Mouse (Mus musculus): ENCODE data around the gene Dnase1l3.
"Not testable (repeated sequence)": the region's sequence is repeated elsewhere in the genome, so short reads cannot be mapped to it uniquely, and the experiment has no call there.

Dnase1l3 gene

GRCm38 (mm10) chr14:8011938-8012337, 17.6 kb upstream of the Dnase1l3 start:
- DNase-seq (ENCODE audit: low spot score): no peak

- DNase-seq (ENCODE audit: low spot score): no peak
Measured at GRCm38 (mm10) chr14:8011297-8011696, 16.9 kb upstream of the Dnase1l3 start.

GRCm38 (mm10) chr14:8007923-8008322, 13.6 kb upstream of the Dnase1l3 start:
- no peak for DNase-seq (ENCODE audit: low spot score)

GRCm38 (mm10) chr14:8007486-8007885, 13.1 kb upstream of the Dnase1l3 start:
- no peak for DNase-seq (ENCODE audit: low spot score)

DNA sequence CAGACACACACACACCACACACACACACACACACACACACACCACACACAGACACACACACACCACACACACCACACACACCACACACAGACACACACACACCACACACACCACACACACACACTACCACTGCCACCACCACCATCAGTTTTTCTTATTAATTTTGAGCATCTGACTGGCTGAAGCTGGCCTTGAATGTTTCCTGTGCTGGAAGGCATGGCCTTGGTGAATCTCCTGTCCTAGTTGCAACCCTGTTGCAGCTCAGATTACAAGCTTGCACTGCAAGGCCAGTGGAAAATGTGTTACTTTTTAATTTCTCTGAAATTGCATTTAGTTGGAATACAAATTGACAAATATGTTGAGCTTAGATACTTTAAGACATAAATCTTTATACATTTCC, 12.7 kb upstream of the Dnase1l3 start:
- no peak for DNase-seq (ENCODE audit: low spot score)

- not testable (repeated sequence) for DNase-seq (ENCODE audit: low spot score)
Measured at GRCm38 (mm10) chr14:8006061-8006460, 11.7 kb upstream of the Dnase1l3 start.

GRCm38 (mm10) chr14:8003727-8004670, 9.6 kb upstream of the Dnase1l3 start:
- no peak for DNase-seq (ENCODE audit: low spot score)

GRCm38 (mm10) chr14:8003093-8003670, 8.8 kb upstream of the Dnase1l3 start:
- DNase-seq (ENCODE audit: low spot score): peak; percentile 49

DNA sequence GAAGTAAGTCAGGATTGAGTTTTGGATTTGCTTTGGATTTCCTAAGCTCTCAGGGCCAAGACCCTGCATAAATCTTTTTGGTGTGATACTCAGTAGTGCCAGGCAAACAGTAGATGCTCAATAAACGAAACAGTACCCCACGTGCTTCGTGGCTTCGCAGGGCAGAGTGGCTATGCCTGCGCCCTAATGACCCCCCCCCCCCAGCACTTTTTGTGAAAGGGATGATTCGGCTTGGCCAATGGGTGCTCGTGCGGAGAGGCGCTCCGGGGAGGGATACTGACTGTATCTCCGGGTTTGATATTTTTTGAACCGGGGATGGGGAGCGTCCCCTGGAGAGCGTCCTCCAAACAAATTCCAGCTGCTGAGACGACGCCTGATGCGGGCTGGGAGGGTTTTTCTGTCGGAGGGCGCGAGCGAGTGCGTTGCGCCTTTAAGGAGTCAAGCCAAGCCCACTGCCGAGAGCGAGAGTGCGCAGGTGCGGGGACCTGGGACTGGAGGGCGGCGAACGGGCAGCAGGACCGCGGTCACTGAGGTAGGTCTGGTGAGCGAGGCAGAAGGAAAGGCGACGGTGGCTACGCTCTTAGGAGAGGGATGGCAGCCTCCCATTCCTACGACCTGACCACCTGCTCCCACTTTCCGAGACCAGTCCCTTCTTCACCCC, 8.2 kb upstream of the Dnase1l3 start, which contains the start of gene Abhd6:
Abhd6 (plus strand) TSS at position 471 of the 661 bp plus-strand sequence.
- DNase-seq (ENCODE audit: low spot score): peak; percentile 88

- DNase-seq (ENCODE audit: low spot score): no peak
Measured at GRCm38 (mm10) chr14:8000831-8001685, 6.7 kb upstream of the Dnase1l3 start.

DNA sequence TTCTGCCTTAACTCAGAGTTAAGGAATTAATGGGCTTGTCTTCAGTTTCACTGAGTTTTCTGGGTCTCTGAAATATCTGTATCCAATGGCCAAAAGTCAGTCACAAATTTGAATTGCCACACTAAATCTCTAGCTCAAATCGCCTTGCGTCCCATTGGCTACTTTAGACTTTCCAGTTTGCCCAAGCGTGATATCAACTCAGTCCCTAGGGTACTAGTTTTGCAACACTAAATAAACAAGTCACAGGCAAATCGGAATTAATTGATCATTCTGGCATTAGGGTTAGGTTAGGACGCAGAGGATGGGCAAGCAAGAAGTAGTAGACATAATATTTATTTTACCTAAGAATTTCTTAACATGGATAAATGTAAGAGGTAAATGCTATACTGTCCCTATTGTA, 5.9 kb upstream of the Dnase1l3 start:
- DNase-seq (ENCODE audit: low spot score): no peak

DNA sequence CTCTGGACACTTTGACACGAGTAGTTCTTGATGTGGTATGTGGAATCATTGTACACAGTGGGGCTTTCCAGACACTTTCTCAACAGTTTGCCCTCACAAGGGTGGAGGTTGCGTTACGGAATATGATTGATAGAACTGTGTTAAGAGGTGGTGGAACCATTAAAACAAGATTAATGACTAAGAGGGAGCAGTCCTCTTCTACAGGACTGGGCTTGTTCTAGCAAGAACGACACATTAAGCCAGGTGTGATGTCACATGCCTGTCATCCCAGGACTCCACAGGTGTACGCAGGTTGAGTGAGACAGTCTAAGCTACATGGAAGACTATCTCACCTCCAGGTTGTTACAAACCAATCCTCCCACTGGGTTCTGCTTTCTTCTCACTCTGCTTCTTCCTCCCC, 5.1 kb upstream of the Dnase1l3 start:
- no peak for DNase-seq (ENCODE audit: low spot score)

DNA sequence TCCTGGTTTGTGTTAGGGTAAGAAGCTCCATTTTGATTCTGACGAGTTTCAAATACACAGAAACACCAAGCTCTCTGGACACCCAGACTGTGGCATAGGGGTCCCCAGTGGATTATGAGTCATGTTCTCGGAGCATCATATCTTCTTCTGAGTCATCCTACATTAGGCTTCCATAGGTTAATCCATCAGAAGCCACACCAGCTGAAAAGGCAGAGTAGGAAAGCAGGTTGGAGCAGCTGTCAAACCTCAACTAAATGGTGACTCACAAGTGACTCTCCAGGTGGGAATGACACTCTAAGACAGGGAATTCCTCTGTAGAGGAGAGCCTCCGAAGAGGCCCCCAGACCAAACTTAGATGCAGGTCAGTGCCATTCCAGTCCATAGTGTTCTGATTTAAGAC, 4.7 kb upstream of the Dnase1l3 start:
- DNase-seq (ENCODE audit: low spot score): no peak

DNA sequence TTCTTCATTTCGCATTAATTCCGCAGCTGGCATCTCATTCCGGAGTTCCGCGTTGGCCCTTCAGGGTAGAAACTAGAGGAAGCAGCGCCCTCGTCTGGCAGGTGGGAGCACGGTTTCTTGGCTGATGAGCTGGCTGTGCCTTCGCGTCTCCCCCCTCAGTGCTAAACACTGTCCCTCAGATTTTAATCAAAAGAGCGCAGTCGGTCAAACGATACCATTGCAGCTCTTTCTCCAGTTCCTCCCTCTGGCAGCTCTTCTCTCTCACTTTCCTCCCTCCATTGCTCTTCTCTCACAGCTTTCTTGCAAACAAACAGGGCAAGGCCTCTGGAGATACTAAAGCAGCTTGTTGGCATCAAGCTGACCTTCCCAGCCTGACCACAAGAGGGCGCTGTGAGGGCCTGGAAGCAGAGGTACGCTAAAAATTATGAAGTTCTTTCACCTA, 2.9 kb upstream of the Dnase1l3 start:
- DNase-seq (ENCODE audit: low spot score): peak; percentile 91

GRCm38 (mm10) chr14:7992158-7992557, 2.2 kb downstream of the Dnase1l3 start:
- no peak for DNase-seq (ENCODE audit: low spot score)

GRCm38 (mm10) chr14:7991108-7991776, 3.1 kb downstream of the Dnase1l3 start:
- DNase-seq (ENCODE audit: low spot score): no peak

GRCm38 (mm10) chr14:7989961-7990360, 4.4 kb downstream of the Dnase1l3 start:
- no peak for DNase-seq (ENCODE audit: low spot score)

GRCm38 (mm10) chr14:7989371-7989770, 5.0 kb downstream of the Dnase1l3 start:
- DNase-seq (ENCODE audit: low spot score): no peak

DNA sequence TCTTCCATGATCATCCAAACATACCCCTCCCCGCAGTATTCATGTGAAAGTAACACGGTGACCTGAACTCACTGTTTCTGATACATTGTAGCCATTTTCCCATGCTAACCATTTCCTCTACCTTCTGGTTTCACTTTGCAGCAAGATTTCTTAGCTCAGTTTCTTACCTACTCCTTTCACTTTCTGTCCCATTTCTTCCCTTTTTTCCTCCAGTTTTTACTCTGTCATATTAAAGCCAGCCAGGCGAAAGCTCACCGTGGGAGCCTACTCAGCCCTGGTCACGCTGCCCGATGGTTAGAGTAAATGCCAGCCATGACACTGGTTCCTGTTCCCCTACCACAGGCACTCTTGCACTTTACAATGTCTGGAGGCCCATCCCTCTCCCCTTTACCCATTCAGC, 7.5 kb downstream of the Dnase1l3 start:
- DNase-seq (ENCODE audit: low spot score): no peak

DNA sequence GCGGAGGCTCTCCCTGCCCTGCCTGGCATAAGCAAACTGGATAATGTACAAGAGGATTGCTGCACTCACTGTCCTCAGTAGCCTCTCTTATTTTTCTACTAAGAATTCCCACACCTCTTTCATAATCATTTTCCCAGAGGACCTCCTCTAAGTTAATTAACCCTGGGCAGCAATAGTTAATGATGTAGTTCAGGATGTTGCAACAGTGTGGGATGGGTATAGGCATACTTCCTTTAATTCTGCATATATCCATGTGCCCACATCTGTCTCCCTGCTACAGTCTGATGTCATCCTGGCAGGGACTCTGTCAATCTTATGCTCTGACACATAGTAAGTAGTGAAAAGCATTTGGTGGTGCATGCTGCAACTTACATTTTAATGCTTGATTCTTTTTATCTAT, 13.1 kb downstream of the Dnase1l3 start:
- no peak for DNase-seq (ENCODE audit: low spot score)

GRCm38 (mm10) chr14:7978183-7978582, 16.2 kb downstream of the Dnase1l3 start:
- DNase-seq (ENCODE audit: low spot score): no peak

Data from urinary bladder, postnatal 14 days (tissue).